Mouse (Mus musculus) stomach, postnatal 0 days (tissue): ENCODE measurements around the gene Dmc1. TPM values are rescaled to one million over a fixed set of nuclear protein-coding genes. Genes with fewer than 3 reads are reported as not detected.

Experiments
- ATAC-seq: fragments of 200-750 bp; cut with Nextera tagmentation; 2 replicates; pipeline ENCODE4 v1.8.0; 2017; ENCODE audit not compliant: low FRiP score, low TSS enrichment
- DNase-seq: peaks from one replicate; pipeline ENCODE4 v3.0.0-alpha.2; 2016; ENCODE audit warnings: low spot score
- H3K27ac ChIP-seq: fragments of 300-500 bp; sonication (generic); replicated peaks from 2 replicates; pipeline ENCODE4 v1.5.1; 2014; ENCODE audit warnings: mild to moderate bottlenecking, control low read depth
- H3K27me3 ChIP-seq: fragments of 300-500 bp; sonication (generic); 2 replicates; pipeline ENCODE4 v1.6.1; 2014; ENCODE audit warnings: low read length; ENCODE audit not compliant: control insufficient read depth, insufficient read depth
- H3K36me3 ChIP-seq: fragments of 300-500 bp; sonication (generic); 2 replicates; pipeline ENCODE4 v1.6.1; 2014; ENCODE audit warnings: low read length, mixed read lengths; ENCODE audit not compliant: control insufficient read depth, insufficient read depth
- H3K4me1 ChIP-seq: fragments of 300-500 bp; sonication (generic); replicated peaks from 2 replicates; pipeline ENCODE4 v1.6.1; 2014; ENCODE audit warnings: antibody characterized with exemption; ENCODE audit not compliant: control insufficient read depth, insufficient read depth
- H3K4me2 ChIP-seq: fragments of 300-500 bp; sonication (generic); replicated peaks from 2 replicates; pipeline ENCODE4 v1.6.1; 2014; ENCODE audit warnings: low read depth, mild to moderate bottlenecking, control low read depth, moderate library complexity
- H3K4me3 ChIP-seq: fragments of 300-500 bp; sonication (generic); 2 replicates; pipeline ENCODE4 v1.5.1; 2014; ENCODE audit warnings: low read depth, low read length, control low read depth
- H3K9ac ChIP-seq: fragments of 300-500 bp; sonication (generic); 2 replicates; pipeline ENCODE4 v1.6.1; 2014; ENCODE audit warnings: mild to moderate bottlenecking, low read length, control low read depth, mixed read lengths
- H3K9me3 ChIP-seq: fragments of 300-500 bp; sonication (generic); 2 replicates; pipeline ENCODE4 v1.6.1; 2016; ENCODE audit warnings: low read length; ENCODE audit not compliant: control insufficient read depth
- CTCF ChIP-seq: IDR thresholded peaks from 2 replicates; pipeline ENCODE4 v1.5.1; 2016; ENCODE audit warnings: antibody characterized with exemption, low read depth, mild to moderate bottlenecking, moderate library complexity
- EP300 ChIP-seq: optimal IDR thresholded peaks from 2 replicates; pipeline ENCODE3; 2016; ENCODE audit warnings: antibody characterized with exemption
- WGBS: fragments of 180-500 bp; shearing (Covaris S2); extraction: QIAGEN DNeasy Blood & Tissue Kit; methylation state at CpG from one replicate; pipeline ENCODE4 v1.1.7; 2014; 5-methylcytosine and 5-hydroxymethylcytosine counted together
- polyA plus RNA-seq: library from polyadenylated mRNA; unstranded; fragments of >200 nt; fragmentation: Nextera tagmentation; extraction: Ambion mirVana; gene quantifications from 2 replicates; pipeline ENCODE4 v1.2.1, GENCODE M21; 2015

The Dmc1 gene
- polyA plus RNA-seq, 1 experiment from 2014 or later: 1.6 TPM

DNA sequence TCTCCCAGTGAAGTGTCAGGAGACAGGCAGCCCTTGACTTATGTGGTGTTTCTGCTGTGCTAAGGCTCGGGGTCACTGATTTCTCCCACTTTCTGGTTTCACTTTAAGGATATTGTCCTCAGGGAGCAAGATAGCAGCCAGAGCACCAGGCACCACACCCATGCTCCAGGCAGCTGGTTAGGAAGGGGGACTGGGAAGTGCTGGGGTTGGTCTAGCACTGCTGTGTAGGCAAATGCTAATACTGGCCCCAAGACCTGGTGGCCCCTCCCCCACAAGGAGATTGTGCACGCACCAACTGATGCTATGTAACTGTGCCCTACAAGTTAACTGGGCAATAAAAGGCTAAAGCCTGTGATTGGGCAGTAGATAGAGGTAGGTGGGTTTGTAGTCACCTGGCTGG, 25.6 kb upstream of the Dmc1 start:
- Histone ChIP-seq H3K4me1 (no peaks in the 10 kb centered on the region), H3K36me3 (no peaks in the 10 kb centered on the region; the same call in 1 of the 2 replicates), H3K27ac (no peak overlapping the region), H3K9ac (no peak overlapping the region), H3K9me3 (no peaks in the 10 kb centered on the region), H3K4me3 (no peak overlapping the region), H3K4me2 (no peak overlapping the region), H3K27me3 (no peaks in the 10 kb centered on the region)
- DNase-seq: no peak
- WGBS: 59% methylated on average over 2 of the region's 2 CpGs
- ATAC-seq: no peak
- no peak for TF ChIP-seq CTCF

DNA sequence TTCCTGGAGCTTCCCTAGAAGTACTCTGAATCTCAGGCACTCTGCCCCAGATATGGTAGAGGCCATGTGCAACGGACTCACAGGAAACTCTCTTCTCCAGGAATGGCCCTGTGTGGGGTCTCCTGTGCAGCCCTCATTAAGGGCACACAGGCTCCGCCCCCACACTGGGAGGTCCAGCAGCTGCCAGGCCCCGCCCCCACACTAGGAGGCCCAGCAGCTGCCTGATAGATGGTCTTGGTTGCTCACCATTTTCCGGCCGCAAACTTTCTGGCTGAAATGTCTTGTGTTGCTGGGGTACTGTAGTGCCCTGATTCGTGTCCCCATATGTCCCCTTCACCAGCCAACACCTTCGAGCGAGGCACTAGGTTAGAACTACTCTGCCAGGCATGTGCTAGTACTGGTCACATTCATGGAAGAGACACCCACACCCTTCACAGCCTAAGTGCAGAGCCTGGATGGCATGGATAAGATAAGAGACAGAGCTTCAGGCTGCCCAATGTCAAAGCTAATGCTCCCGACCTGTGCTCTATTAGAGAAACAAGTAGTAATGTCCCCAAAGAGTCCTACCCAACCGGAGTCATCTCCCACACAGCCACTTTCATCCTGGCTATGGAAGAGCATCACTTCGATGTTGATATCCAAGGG, 15.0 kb upstream of the Dmc1 start:
- Histone ChIP-seq H3K27me3 (no peaks in the 10 kb centered on the region), H3K4me3 (no peak overlapping the region), H3K36me3 (no peaks in the 10 kb centered on the region), H3K27ac (no peak overlapping the region), H3K9ac (no peak overlapping the region), H3K4me1 (no peaks in the 10 kb centered on the region), H3K9me3 (no peaks in the 10 kb centered on the region), H3K4me2 (no peak overlapping the region)
- TF ChIP-seq EP300 (no peak), CTCF (no peak)
- ATAC-seq: peak; percentile 15; the same call in 1 of the 2 replicates
- WGBS: 79% methylated on average over 11 of the region's 11 CpGs
- DNase-seq: no peak

DNA sequence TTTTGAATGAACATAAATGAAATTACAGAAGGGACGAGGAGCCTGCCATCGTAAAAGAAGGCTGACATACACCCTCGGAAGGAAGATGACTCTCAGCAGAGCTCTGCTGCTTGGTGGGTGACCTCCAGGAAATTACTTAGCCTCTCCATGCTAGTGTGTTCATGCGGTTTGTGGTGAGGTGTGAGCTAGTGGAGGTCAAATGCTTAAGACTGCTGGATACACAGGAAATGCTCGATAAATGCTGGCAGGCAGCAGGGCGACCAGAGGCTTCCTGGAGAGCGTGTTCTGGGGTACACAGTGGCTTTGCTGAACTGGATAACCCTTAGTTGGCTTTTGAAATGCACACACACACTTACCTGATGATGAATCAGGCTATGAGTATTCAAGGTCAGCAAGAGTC, 13.5 kb upstream of the Dmc1 start:
- Histone ChIP-seq H3K27ac (no peak overlapping the region), H3K36me3 (no peaks in the 10 kb centered on the region), H3K27me3 (no peaks in the 10 kb centered on the region), H3K4me3 (no peak overlapping the region), H3K9ac (no peak overlapping the region), H3K4me1 (no peaks in the 10 kb centered on the region), H3K4me2 (no peak overlapping the region), H3K9me3 (no peaks in the 10 kb centered on the region)
- ATAC-seq (no peak), DNase-seq (no peak)
- WGBS: 76% methylated on average over 7 of the region's 7 CpGs
- no peak for TF ChIP-seq EP300
- no peak for TF ChIP-seq CTCF

DNA sequence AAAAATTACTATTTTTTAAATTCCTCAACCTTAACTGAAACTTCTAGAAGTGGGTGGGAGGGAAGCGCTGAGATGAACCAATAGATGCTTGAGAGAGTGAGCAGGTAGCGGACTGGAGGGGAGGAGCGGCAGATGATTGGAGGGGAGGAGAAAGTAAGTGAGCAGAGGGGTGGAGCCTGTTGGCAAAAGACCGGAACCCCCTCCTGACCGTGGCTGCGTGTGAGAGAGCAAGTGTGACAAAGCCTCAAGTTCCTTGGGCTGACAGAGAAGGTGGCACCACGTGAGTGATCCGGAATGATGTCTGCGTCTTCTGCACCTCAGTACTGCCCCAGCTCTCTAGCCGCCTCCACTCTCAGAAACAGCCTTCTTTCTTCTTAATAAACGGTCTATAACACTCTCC, 12.2 kb upstream of the Dmc1 start:
- H3K27me3 ChIP-seq: no peaks in the 10 kb centered on the region
- no peaks in the 10 kb centered on the region for H3K36me3 ChIP-seq
- H3K4me3 ChIP-seq: no peak overlapping the region
- H3K9me3 ChIP-seq: no peaks in the 10 kb centered on the region
- WGBS: 76% methylated on average over 11 of the region's 11 CpGs
- no peak overlapping the region for H3K9ac ChIP-seq
- no peaks in the 10 kb centered on the region for H3K4me1 ChIP-seq
- TF ChIP-seq EP300 (no peak), CTCF (no peak)
- DNase-seq (no peak), ATAC-seq (no peak)
- H3K27ac ChIP-seq: no peak overlapping the region
- H3K4me2 ChIP-seq: no peak overlapping the region

DNA sequence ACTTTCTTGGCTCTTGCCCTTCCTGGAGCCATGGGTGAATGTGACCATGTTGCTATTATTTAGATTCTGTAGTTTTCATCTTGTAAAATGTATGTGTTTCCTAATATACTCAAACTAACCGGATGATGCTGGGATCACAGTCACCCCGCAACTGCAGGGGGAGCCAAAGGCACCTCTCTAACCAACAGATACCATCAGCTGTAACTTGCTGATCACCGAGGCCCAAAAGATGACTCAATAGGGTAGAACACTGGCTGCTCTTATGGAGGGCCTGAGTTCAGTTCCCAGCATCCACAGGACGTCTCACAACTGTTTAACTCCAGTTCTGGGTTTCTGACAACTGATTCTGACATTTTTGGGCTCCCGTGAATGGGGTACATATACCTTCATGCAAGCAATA, 11.8 kb upstream of the Dmc1 start:
- peak; percentile 38 for TF ChIP-seq CTCF
- no peak for TF ChIP-seq EP300
- no peaks in the 10 kb centered on the region for H3K36me3 ChIP-seq
- no peak overlapping the region for H3K27ac ChIP-seq
- ATAC-seq (no peak), DNase-seq (no peak)
- H3K27me3 ChIP-seq: no peaks in the 10 kb centered on the region
- H3K9ac ChIP-seq: no peak overlapping the region
- H3K4me3 ChIP-seq: no peak overlapping the region
- no peak overlapping the region for H3K4me2 ChIP-seq
- WGBS: 77% methylated on average over 5 of the region's 5 CpGs
- H3K4me1 ChIP-seq: no peaks in the 10 kb centered on the region
- H3K9me3 ChIP-seq: no peaks in the 10 kb centered on the region

DNA sequence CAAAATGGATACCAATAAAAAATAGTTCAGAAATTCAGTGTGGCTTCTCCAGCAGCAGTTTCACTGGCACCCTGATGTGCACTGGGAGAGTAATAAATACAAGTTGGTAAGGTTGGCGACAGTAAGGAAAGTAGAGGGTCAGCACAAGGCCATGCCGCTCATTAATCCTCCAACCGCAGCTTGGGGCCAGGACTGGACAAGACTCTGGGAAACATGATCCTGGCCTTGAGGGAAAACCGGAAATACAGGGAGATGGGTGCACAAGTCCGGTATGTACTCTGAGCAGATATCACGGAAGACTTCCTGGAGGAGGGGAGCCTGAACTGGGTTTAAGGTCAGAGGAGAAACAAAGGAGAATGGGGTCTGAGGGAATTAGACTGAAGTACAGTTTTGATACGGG, 10.6 kb upstream of the Dmc1 start:
- Histone ChIP-seq H3K4me1 (no peaks in the 10 kb centered on the region), H3K9ac (no peak overlapping the region), H3K27me3 (no peaks in the 10 kb centered on the region), H3K36me3 (no peaks in the 10 kb centered on the region), H3K4me2 (no peak overlapping the region), H3K9me3 (no peaks in the 10 kb centered on the region), H3K27ac (no peak overlapping the region), H3K4me3 (no peak overlapping the region)
- TF ChIP-seq EP300 (no peak), CTCF (no peak)
- DNase-seq (no peak), ATAC-seq (no peak)
- 66% methylated on average over 7 of the region's 7 CpGs for WGBS
